Mouse (Mus musculus) neutrophil, adult 59 days (primary cell): ENCODE measurements around the gene Hsd3b7. TPM values are rescaled to one million over a fixed set of nuclear protein-coding genes. Genes with fewer than 3 reads are reported as not detected.

ENCODE experiments used
- total RNA-seq, 2 experiments: library from RNA; stranded (reverse); gene quantifications; 1 replicate in 1 of 2; 2 replicates in 1 of 2; pipeline ENCODE4 v1.2.4; 2023

The Hsd3b7 gene
- 10 to 100 TPM; 12.8 to 15.1 TPM for total RNA-seq

DNA sequence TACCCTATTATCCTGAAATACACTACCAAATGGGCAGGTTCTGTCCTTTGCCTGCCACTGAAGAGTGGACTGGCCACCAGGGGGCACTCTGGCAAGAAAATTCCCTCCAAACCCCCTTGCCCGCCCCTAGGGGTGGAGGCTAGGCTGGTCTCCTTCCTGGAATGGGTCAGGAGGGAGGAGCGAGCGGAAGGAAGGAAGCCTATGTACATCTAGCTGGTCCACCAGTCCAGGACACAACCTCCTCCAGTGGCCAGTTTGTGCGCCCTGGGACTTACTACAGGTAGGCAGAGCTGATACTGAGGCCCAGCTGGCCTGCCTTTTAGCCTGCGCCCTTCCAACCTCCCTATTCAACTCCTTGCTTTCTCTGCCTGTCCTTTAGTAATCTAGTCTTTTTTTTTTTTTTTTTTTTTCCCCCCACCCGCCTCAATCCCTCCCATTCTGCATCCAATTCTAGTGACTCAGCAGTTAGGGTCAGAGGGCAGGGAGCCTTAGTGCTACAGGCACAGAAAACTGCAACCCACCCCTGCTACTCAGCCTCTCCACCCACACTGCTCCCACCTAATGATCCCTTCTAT, at the start of gene Hsd3b7:
Gene Hsd3b7 (plus strand): TSS at position 170 of the 575 bp plus-strand sequence.

DNA sequence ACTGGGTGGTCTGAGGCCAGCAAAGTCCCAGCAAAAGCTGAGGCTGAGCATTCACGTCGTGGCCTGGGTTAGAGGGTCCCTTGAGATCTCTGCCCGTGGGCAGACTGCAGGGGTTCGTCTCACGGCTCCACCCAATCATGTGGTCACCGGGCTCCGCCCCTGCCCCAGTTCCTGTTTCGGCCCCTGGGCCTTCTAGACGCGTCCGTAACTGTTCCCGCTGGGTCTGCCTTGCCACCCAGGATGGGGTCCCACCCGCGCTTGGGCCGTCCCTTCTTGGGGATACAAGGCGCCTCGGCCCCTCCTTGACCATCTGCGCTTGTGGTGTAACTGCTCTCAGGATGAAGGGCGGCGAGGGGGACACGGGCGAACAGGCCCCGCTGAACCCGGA, 30.8 kb upstream of the Hsd3b7 start, which contains the start of gene Orai3:
Gene Orai3 (plus strand): TSS at position 165 of the 388 bp plus-strand sequence.

DNA sequence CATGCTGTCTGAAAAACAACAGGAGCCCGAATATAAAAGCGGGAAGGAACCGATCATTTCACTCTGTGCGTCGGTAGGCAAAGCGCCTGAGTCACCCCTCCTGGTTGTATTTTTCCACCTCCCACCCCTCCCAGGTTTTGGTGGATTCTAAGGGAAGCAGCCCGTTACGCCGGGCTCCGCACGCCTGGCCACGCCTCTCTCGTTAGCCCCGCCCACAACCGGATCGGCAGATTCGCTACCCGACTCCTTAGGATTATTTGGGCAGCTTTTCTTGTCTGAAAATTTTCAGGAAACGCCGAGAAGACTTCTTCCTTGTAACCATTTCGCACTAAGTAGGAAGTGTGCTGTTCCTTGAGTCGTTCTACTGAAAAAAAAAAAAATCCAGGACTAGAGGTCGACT, 24.0 kb upstream of the Hsd3b7 start, which contains the start of gene Setd1a:
Gene Setd1a (plus strand): TSS at position 245 of the 400 bp plus-strand sequence.

DNA sequence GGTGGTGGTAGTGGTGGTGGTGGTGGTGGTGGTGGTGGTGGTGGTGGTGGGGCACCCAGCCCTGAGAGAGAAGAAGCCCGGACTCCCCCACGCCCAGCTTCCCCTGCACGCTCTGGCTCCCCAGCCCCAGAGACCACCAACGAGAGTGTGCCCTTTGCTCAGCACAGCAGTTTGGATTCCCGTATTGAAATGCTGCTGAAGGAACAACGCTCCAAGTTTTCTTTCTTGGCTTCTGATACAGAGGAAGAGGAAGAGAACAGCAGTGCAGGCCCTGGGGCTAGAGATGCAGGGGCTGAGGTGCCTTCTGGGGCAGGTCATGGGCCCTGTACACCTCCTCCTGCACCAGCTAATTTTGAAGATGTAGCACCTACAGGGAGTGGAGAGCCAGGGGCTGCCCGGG, 15.1 kb upstream of the Hsd3b7 start, which contains the start of gene Gm49388:
Gene Gm49388 (plus strand): TSS at position 301 of the 400 bp plus-strand sequence.

DNA sequence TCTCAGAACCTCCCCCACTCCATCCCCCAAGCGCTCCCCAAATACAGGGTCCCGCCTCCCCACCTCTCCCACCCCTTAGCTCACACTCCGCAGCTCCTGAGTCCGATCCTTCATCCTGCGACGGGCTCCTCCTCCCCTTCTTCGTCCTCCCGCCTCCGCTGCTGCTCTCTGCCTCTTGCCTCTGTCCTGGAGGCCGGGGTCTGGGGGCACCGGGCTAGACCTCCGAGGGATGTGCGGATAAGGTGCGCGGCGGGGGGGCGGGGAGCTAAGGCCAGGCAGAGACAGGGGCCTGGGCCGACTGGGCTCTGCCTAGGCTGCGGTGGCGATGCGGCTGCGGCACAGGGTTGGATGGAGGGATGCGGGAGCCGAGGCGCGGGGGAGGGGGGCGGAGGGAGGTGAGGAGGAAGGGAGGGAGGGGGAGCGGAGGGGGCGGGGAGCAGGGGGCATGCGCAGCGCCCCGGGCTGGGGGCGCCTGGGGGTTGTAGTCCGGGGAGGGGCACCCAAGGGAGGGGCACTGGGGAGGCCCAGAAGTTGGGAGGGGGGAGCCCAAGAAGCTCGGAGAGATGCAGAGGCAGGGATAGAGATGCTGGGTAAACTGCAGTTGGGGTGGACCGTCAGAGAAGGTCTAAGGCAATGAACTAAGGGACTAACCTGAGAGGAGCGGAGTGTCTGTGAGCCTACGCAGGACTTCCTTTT, 23.9 kb downstream of the Hsd3b7 start, which contains the start of the genes Stx4a and Stx1b:
Gene Stx4a (plus strand): TSS at position 119 of the 696 bp plus-strand sequence.
Gene Stx1b (minus strand): TSS at position 374 of the 696 bp plus-strand sequence.

Other genes with a start within 250 kb of the Hsd3b7 start
- gene Tmem265, start 239.2 kb upstream of the Hsd3b7 start, total RNA-seq = not detected
- gene Phkg2, start 227.3 kb upstream of the Hsd3b7 start, total RNA-seq = 100 to 1,000 TPM; 104 to 116 TPM
- 10 to 100 TPM; 16.7 to 19.2 TPM for gene Ccdc189, start 212.0 kb upstream of the Hsd3b7 start, total RNA-seq
- gene Rnf40, start 211.8 kb upstream of the Hsd3b7 start, total RNA-seq = 100 to 1,000 TPM; 158 to 167 TPM
- 1 to 10 TPM; 2.3 to 5.2 TPM for gene Zfp629, start 184.8 kb upstream of the Hsd3b7 start, total RNA-seq
- gene Bcl7c, start 91.7 kb upstream of the Hsd3b7 start, total RNA-seq = 10 to 100 TPM; 34.8 to 46.5 TPM
- not detected for gene Ctf1, start 87.9 kb upstream of the Hsd3b7 start, total RNA-seq
- not detected for gene Ctf2, start 68.4 kb upstream of the Hsd3b7 start, total RNA-seq
- gene Fbxl19, start 56.1 kb upstream of the Hsd3b7 start, total RNA-seq = 1 to 10 TPM; 6.0 to 7.0 TPM
- gene Orai3, start 30.8 kb upstream of the Hsd3b7 start, total RNA-seq = 10 to 100 TPM; 27.2 to 29.1 TPM
- gene Setd1a, start 23.9 kb upstream of the Hsd3b7 start, total RNA-seq = 10 to 100 TPM; 30.9 to 31.9 TPM
- gene Gm49388, start 15.0 kb upstream of the Hsd3b7 start, total RNA-seq = under 1 TPM in 1 of 2 experiments, not detected in 1; 0.84 TPM
- 10 to 100 TPM; 61.0 to 71.1 TPM for gene Stx4a, start 23.7 kb downstream of the Hsd3b7 start, total RNA-seq
- not detected for gene Stx1b, start 23.9 kb downstream of the Hsd3b7 start, total RNA-seq
- 10 to 100 TPM; 39.9 to 40.2 TPM for gene Zfp646, start 75.6 kb downstream of the Hsd3b7 start, total RNA-seq
- gene Zfp668, start 76.2 kb downstream of the Hsd3b7 start, total RNA-seq = 1 to 10 TPM; 6.9 to 8.2 TPM
- not detected for gene Prss53, start 90.4 kb downstream of the Hsd3b7 start, total RNA-seq
- not detected for gene Gm21974, start 94.8 kb downstream of the Hsd3b7 start, total RNA-seq
- 10 to 100 TPM in 1 of 2 experiments, 1 to 10 TPM in 1; 8.9 to 10.6 TPM for gene Vkorc1, start 95.0 kb downstream of the Hsd3b7 start, total RNA-seq
- 10 to 100 TPM; 33.7 to 34.8 TPM for gene Bckdk, start 103.5 kb downstream of the Hsd3b7 start, total RNA-seq
- 10 to 100 TPM; 16.9 to 19.3 TPM for gene Kat8, start 111.9 kb downstream of the Hsd3b7 start, total RNA-seq
- gene Prss8, start 129.5 kb downstream of the Hsd3b7 start, total RNA-seq = not detected
- 1 to 10 TPM in 1 of 2 experiments, under 1 TPM in 1; 0.73 to 2.2 TPM for gene Prss36, start 146.1 kb downstream of the Hsd3b7 start, total RNA-seq
- gene Fus, start 166.9 kb downstream of the Hsd3b7 start, total RNA-seq = 100 to 1,000 TPM; 381 to 409 TPM
- 10 to 100 TPM; 58.7 to 76.0 TPM for gene Pycard, start 193.3 kb downstream of the Hsd3b7 start, total RNA-seq
- gene Trim72, start 203.3 kb downstream of the Hsd3b7 start, total RNA-seq = under 1 TPM; 0.42 to 0.57 TPM